Mouse (Mus musculus): Measurements from ENCODE around the gene Rec114. TPM values are rescaled to one million over a fixed set of nuclear protein-coding genes. Genes with fewer than 3 reads are reported as not detected.

Gene Rec114
- polyA plus RNA-seq, 1 experiment from 2014 or later = 1.9 TPM

DNA sequence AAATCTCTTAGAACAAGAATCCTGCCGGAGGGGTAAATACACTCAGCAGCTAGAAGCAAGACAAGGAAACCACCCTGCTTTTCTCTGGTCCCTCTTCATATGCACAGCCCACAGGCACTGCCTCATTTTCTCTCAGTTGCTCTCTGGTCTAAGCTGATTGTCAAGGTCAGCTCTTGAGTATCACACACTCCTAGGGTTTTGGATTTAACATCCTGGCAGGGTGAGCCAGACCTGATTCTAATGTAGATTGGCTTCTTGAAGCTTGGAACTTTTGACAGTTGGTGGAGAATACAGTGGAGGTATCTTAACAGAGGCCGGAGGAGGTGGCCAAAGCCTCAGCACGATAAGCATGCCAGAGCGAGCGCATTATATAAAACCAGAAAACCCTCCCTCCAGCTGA, 20.6 kb upstream of the Rec114 start:
- WGBS = 91% methylated on average over 5 of the region's 5 CpGs
- no peaks in the 10 kb centered on the region for H3K27me3 ChIP-seq (replicated peaks; ENCODE audit: control insufficient read depth, insufficient read depth, low read length)
- no peaks in the 10 kb centered on the region for H3K4me1 ChIP-seq (replicated peaks; ENCODE audit: control insufficient read depth, insufficient read depth, low read length)
- no peak overlapping the region for H3K9ac ChIP-seq (ENCODE audit: low read depth, low read length)
- no peaks in the 10 kb centered on the region for H3K36me3 ChIP-seq (ENCODE audit: control insufficient read depth, insufficient read depth)
- TF ChIP-seq CTCF (IDR thresholded peaks at IDR 0.05; ENCODE audit: low read depth) = no peak
- H3K27ac ChIP-seq (ENCODE audit: low read depth, low read length) = no peak overlapping the region
- ATAC-seq = no peak
- no peak overlapping the region for H3K4me3 ChIP-seq (ENCODE audit: low read depth, low read length)
- no peak overlapping the region for H3K4me2 ChIP-seq (replicated peaks; ENCODE audit: low read depth)
- H3K9me3 ChIP-seq (ENCODE audit: control insufficient read depth) = no peaks in the 10 kb centered on the region

GRCm38 (mm10) chr9:58763114-58763513, 19.4 kb upstream of the Rec114 start:
- 78% methylated on average over 4 of the region's 4 CpGs for WGBS
- Histone ChIP-seq H3K27me3 (replicated peaks; ENCODE audit: control insufficient read depth, insufficient read depth, low read length) (no peaks in the 10 kb centered on the region), H3K9me3 (ENCODE audit: control insufficient read depth) (no peaks in the 10 kb centered on the region), H3K4me3 (ENCODE audit: low read depth, low read length) (no peak overlapping the region), H3K36me3 (ENCODE audit: control insufficient read depth, insufficient read depth) (no peaks in the 10 kb centered on the region), H3K4me1 (replicated peaks; ENCODE audit: control insufficient read depth, insufficient read depth, low read length) (no peaks in the 10 kb centered on the region), H3K4me2 (replicated peaks; ENCODE audit: low read depth) (no peak overlapping the region), H3K27ac (ENCODE audit: low read depth, low read length) (no peak overlapping the region), H3K9ac (ENCODE audit: low read depth, low read length) (no peak overlapping the region)
- no peak for TF ChIP-seq CTCF (IDR thresholded peaks at IDR 0.05; ENCODE audit: low read depth)
- ATAC-seq = no peak

DNA sequence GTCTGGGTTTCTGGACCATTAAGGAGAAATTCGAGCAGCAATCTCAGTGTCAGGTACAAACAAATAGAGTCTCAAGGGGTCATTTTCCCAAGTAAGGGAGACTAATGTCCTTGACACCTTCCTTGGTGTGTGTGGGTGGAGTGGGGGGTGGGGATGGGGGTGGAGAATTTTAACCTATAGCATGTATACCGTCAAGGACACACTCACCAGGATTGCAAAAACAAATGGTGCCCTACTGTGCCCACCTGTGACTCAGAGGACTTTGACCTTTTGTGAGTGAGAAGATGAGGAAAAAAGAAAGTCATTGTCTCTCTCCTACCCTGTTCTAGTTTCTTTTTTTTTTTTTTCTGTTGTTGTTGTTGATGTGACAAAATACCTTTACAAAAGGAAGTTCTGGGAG, 18.3 kb upstream of the Rec114 start:
- no peak for ATAC-seq

GRCm38 (mm10) chr9:58758754-58759153, 15.0 kb upstream of the Rec114 start:
- no peaks in the 10 kb centered on the region for H3K9me3 ChIP-seq (ENCODE audit: control insufficient read depth)
- H3K27me3 ChIP-seq (replicated peaks; ENCODE audit: control insufficient read depth, insufficient read depth, low read length) = no peaks in the 10 kb centered on the region
- no peaks in the 10 kb centered on the region for H3K36me3 ChIP-seq (ENCODE audit: control insufficient read depth, insufficient read depth)
- H3K4me2 ChIP-seq (replicated peaks; ENCODE audit: low read depth) = no peak overlapping the region
- H3K9ac ChIP-seq (ENCODE audit: low read depth, low read length) = no peak overlapping the region
- H3K27ac ChIP-seq (ENCODE audit: low read depth, low read length) = no peak overlapping the region
- 90% methylated on average over 7 of the region's 7 CpGs for WGBS
- TF ChIP-seq CTCF (IDR thresholded peaks at IDR 0.05; ENCODE audit: low read depth) = no peak
- ATAC-seq = no peak
- H3K4me3 ChIP-seq (ENCODE audit: low read depth, low read length) = no peak overlapping the region
- H3K4me1 ChIP-seq (replicated peaks; ENCODE audit: control insufficient read depth, insufficient read depth, low read length) = no peaks in the 10 kb centered on the region

More for the DNA sequence above, 18.3 kb upstream of the Rec114 start:
- Histone ChIP-seq H3K9me3 (ENCODE audit: control insufficient read depth) (no peaks in the 10 kb centered on the region), H3K36me3 (ENCODE audit: control insufficient read depth, insufficient read depth) (no peaks in the 10 kb centered on the region), H3K27me3 (replicated peaks; ENCODE audit: control insufficient read depth, insufficient read depth, low read length) (no peaks in the 10 kb centered on the region), H3K27ac (ENCODE audit: low read depth, low read length) (no peak overlapping the region), H3K4me2 (replicated peaks; ENCODE audit: low read depth) (no peak overlapping the region), H3K4me1 (replicated peaks; ENCODE audit: control insufficient read depth, insufficient read depth, low read length) (no peaks in the 10 kb centered on the region), H3K4me3 (ENCODE audit: low read depth, low read length) (no peak overlapping the region), H3K9ac (ENCODE audit: low read depth, low read length) (no peak overlapping the region)
- 45% methylated on average over 2 of the region's 2 CpGs for WGBS
- no peak for TF ChIP-seq CTCF (IDR thresholded peaks at IDR 0.05; ENCODE audit: low read depth)

- no peak for ATAC-seq
- H3K4me3 ChIP-seq (ENCODE audit: low read depth, low read length) = no peak overlapping the region
- no peak overlapping the region for H3K4me2 ChIP-seq (replicated peaks; ENCODE audit: low read depth)
- 0 out of 2 replicates have a peak, but pooled peaks cover 2% of the 10 kb centered on the region for H3K9me3 ChIP-seq (ENCODE audit: control insufficient read depth)
- TF ChIP-seq CTCF (IDR thresholded peaks at IDR 0.05; ENCODE audit: low read depth) = peak; percentile 42
- H3K4me1 ChIP-seq (replicated peaks; ENCODE audit: control insufficient read depth, insufficient read depth, low read length) = no peaks in the 10 kb centered on the region
- H3K9ac ChIP-seq (ENCODE audit: low read depth, low read length) = no peak overlapping the region
- no peaks in the 10 kb centered on the region for H3K27me3 ChIP-seq (replicated peaks; ENCODE audit: control insufficient read depth, insufficient read depth, low read length)
- H3K27ac ChIP-seq (ENCODE audit: low read depth, low read length) = no peak overlapping the region
- no peaks in the 10 kb centered on the region for H3K36me3 ChIP-seq (ENCODE audit: control insufficient read depth, insufficient read depth)
- WGBS = 62% methylated on average over 12 of the region's 12 CpGs
Observed at GRCm38 (mm10) chr9:58756371-58757132, 12.8 kb upstream of the Rec114 start.

DNA sequence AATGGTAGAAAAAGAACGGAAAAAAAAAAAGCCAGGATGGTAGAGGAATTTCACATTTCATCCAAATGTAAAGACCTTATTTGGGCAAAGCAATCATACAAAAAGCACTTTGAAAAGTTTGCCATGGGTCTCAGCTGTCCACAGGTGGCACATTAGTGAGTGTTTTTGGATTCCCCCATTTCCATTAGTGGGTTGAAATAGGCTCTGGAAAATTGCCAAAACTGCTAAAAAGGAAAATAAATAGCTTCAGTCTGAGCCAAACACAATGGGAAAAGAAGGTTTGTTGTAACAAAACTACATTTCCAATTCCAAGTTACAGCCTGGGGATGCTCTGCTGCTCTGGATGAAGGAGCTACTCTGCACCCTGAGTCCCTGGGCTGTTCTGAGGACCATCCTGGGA, 9.8 kb upstream of the Rec114 start:
- Histone ChIP-seq H3K4me1 (replicated peaks; ENCODE audit: control insufficient read depth, insufficient read depth, low read length) (no peaks in the 10 kb centered on the region), H3K27me3 (replicated peaks; ENCODE audit: control insufficient read depth, insufficient read depth, low read length) (no peaks in the 10 kb centered on the region), H3K27ac (ENCODE audit: low read depth, low read length) (no peak overlapping the region), H3K36me3 (ENCODE audit: control insufficient read depth, insufficient read depth) (no peaks in the 10 kb centered on the region), H3K4me2 (replicated peaks; ENCODE audit: low read depth) (no peak overlapping the region), H3K9ac (ENCODE audit: low read depth, low read length) (no peak overlapping the region), H3K9me3 (ENCODE audit: control insufficient read depth) (0 out of 2 replicates have a peak, but pooled peaks cover 2% of the 10 kb centered on the region), H3K4me3 (ENCODE audit: low read depth, low read length) (no peak overlapping the region)
- no peak for TF ChIP-seq CTCF (IDR thresholded peaks at IDR 0.05; ENCODE audit: low read depth)
- WGBS = 90% methylated on average over 1 of the region's 1 CpGs
- ATAC-seq = no peak

All from intestine, postnatal 0 days (tissue).